Mouse (Mus musculus): ENCODE results near the gene Ifih1. TPM values are rescaled to one million over a fixed set of nuclear protein-coding genes. Genes with fewer than 3 reads are reported as not detected.
A peak's percentile ranks its signal among the peaks of the same experiment; 100 is the strongest.

Gene Ifih1
- polyA plus RNA-seq, 1 experiment, result 0.08 TPM

GRCm38 (mm10) chr2:62618934-62619341 lies 27.1 kb downstream of the Ifih1 start:
- Histone ChIP-seq H3K9me3 (ENCODE audit: control insufficient read depth, low read length) (no peaks in the 10 kb centered on the region), H3K36me3 (ENCODE audit: control insufficient read depth) (peaks cover 7% of the 10 kb centered on the region), H3K27me3 (ENCODE audit: control insufficient read depth) (no peaks in the 10 kb centered on the region), H3K4me1 (ENCODE audit: control insufficient read depth) (peaks cover 77% of the 10 kb centered on the region), H3K4me3 (replicated peaks) (peak overlapping the region; percentile 42)
- TF ChIP-seq TAL1 (IDR thresholded peaks at IDR 0.05; ENCODE audit: low read length) (peak; percentile 91), GATA1 (IDR thresholded peaks at IDR 0.05; ENCODE audit: low read length) (peak; percentile 99)

GRCm38 (mm10) chr2:62613133-62613532 lies 32.9 kb downstream of the Ifih1 start:
- peaks cover 39% of the 10 kb centered on the region for H3K4me1 ChIP-seq (ENCODE audit: control insufficient read depth)
- no peaks in the 10 kb centered on the region for H3K9me3 ChIP-seq (ENCODE audit: control insufficient read depth, low read length)
- no peak overlapping the region for H3K4me3 ChIP-seq (replicated peaks)
- no peaks in the 10 kb centered on the region for H3K27me3 ChIP-seq (ENCODE audit: control insufficient read depth)
- TF ChIP-seq GATA1 (IDR thresholded peaks at IDR 0.05; ENCODE audit: low read length) (no peak), TAL1 (IDR thresholded peaks at IDR 0.05; ENCODE audit: low read length) (no peak)
- peaks cover 9% of the 10 kb centered on the region for H3K36me3 ChIP-seq (ENCODE audit: control insufficient read depth)

- Histone ChIP-seq H3K27me3 (ENCODE audit: control insufficient read depth) (no peaks in the 10 kb centered on the region), H3K4me1 (ENCODE audit: control insufficient read depth) (no peaks in the 10 kb centered on the region), H3K9me3 (ENCODE audit: control insufficient read depth, low read length) (no peaks in the 10 kb centered on the region), H3K36me3 (ENCODE audit: control insufficient read depth) (no peaks in the 10 kb centered on the region; the same call in 1 of the 2 replicates), H3K4me3 (replicated peaks) (no peak overlapping the region)
- TF ChIP-seq GATA1 (IDR thresholded peaks at IDR 0.05; ENCODE audit: low read length) (no peak), TAL1 (IDR thresholded peaks at IDR 0.05; ENCODE audit: low read length) (no peak)
These were observed 39.9 kb downstream of the Ifih1 start for GRCm38 (mm10) chr2:62606205-62606604.

- Histone ChIP-seq H3K36me3 (ENCODE audit: control insufficient read depth) (no peaks in the 10 kb centered on the region), H3K4me3 (replicated peaks) (no peak overlapping the region), H3K27me3 (ENCODE audit: control insufficient read depth) (no peaks in the 10 kb centered on the region), H3K4me1 (ENCODE audit: control insufficient read depth) (no peaks in the 10 kb centered on the region), H3K9me3 (ENCODE audit: control insufficient read depth, low read length) (no peaks in the 10 kb centered on the region)
- TF ChIP-seq GATA1 (IDR thresholded peaks at IDR 0.05; ENCODE audit: low read length) (no peak), TAL1 (IDR thresholded peaks at IDR 0.05; ENCODE audit: low read length) (no peak)
These were observed 42.5 kb downstream of the Ifih1 start for GRCm38 (mm10) chr2:62603530-62603929.

- H3K4me3 ChIP-seq (replicated peaks), result no peak overlapping the region
- H3K27me3 ChIP-seq (ENCODE audit: control insufficient read depth), result no peaks in the 10 kb centered on the region
These were observed 49.5 kb downstream of the Ifih1 start for GRCm38 (mm10) chr2:62596586-62596985.

GRCm38 (mm10) chr2:62594491-62594890 lies 51.6 kb downstream of the Ifih1 start:
- Histone ChIP-seq H3K4me3 (replicated peaks) (no peak overlapping the region), H3K4me1 (ENCODE audit: control insufficient read depth) (peaks cover 11% of the 10 kb centered on the region), H3K9me3 (ENCODE audit: control insufficient read depth, low read length) (no peaks in the 10 kb centered on the region), H3K27me3 (ENCODE audit: control insufficient read depth) (no peaks in the 10 kb centered on the region), H3K36me3 (ENCODE audit: control insufficient read depth) (no peaks in the 10 kb centered on the region)
- no peak for TF ChIP-seq TAL1 (IDR thresholded peaks at IDR 0.05; ENCODE audit: low read length)
- TF ChIP-seq GATA1 (IDR thresholded peaks at IDR 0.05; ENCODE audit: low read length), result no peak

More at GRCm38 (mm10) chr2:62596586-62596985, 49.5 kb downstream of the Ifih1 start:
- H3K9me3 ChIP-seq (ENCODE audit: control insufficient read depth, low read length), result no peaks in the 10 kb centered on the region
- peaks cover 1% of the 10 kb centered on the region; the same call in 1 of the 2 replicates for H3K4me1 ChIP-seq (ENCODE audit: control insufficient read depth)
- no peaks in the 10 kb centered on the region for H3K36me3 ChIP-seq (ENCODE audit: control insufficient read depth)
- TF ChIP-seq GATA1 (IDR thresholded peaks at IDR 0.05; ENCODE audit: low read length) (no peak), TAL1 (IDR thresholded peaks at IDR 0.05; ENCODE audit: low read length) (no peak)

- 0 out of 2 replicates have a peak, but pooled peaks cover 2% of the 10 kb centered on the region for H3K27me3 ChIP-seq (ENCODE audit: control insufficient read depth)
- H3K4me3 ChIP-seq (replicated peaks), result no peak overlapping the region
- peaks cover 18% of the 10 kb centered on the region for H3K4me1 ChIP-seq (ENCODE audit: control insufficient read depth)
- no peak for TF ChIP-seq TAL1 (IDR thresholded peaks at IDR 0.05; ENCODE audit: low read length)
- TF ChIP-seq GATA1 (IDR thresholded peaks at IDR 0.05; ENCODE audit: low read length), result no peak
- H3K36me3 ChIP-seq (ENCODE audit: control insufficient read depth), result no peaks in the 10 kb centered on the region
- H3K9me3 ChIP-seq (ENCODE audit: control insufficient read depth, low read length), result no peaks in the 10 kb centered on the region
These were observed 54.5 kb downstream of the Ifih1 start for GRCm38 (mm10) chr2:62591555-62591954.

- Histone ChIP-seq H3K4me3 (replicated peaks) (no peak overlapping the region), H3K4me1 (ENCODE audit: control insufficient read depth) (peaks cover 24% of the 10 kb centered on the region), H3K9me3 (ENCODE audit: control insufficient read depth, low read length) (no peaks in the 10 kb centered on the region), H3K36me3 (ENCODE audit: control insufficient read depth) (no peaks in the 10 kb centered on the region), H3K27me3 (ENCODE audit: control insufficient read depth) (0 out of 2 replicates have a peak, but pooled peaks cover 2% of the 10 kb centered on the region)
- TF ChIP-seq GATA1 (IDR thresholded peaks at IDR 0.05; ENCODE audit: low read length), result 0 out of 2 replicates have a peak, but pooled peaks have one; percentile 37
- TF ChIP-seq TAL1 (IDR thresholded peaks at IDR 0.05; ENCODE audit: low read length), result no peak
These were observed 56.7 kb downstream of the Ifih1 start for GRCm38 (mm10) chr2:62589333-62589732.

GRCm38 (mm10) chr2:62585769-62586168 lies 60.3 kb downstream of the Ifih1 start:
- H3K4me3 ChIP-seq (replicated peaks), result no peak overlapping the region
- TF ChIP-seq GATA1 (IDR thresholded peaks at IDR 0.05; ENCODE audit: low read length), result no peak
- no peak for TF ChIP-seq TAL1 (IDR thresholded peaks at IDR 0.05; ENCODE audit: low read length)
- H3K4me1 ChIP-seq (ENCODE audit: control insufficient read depth), result peaks cover 24% of the 10 kb centered on the region
- H3K27me3 ChIP-seq (ENCODE audit: control insufficient read depth), result 0 out of 2 replicates have a peak, but pooled peaks cover 2% of the 10 kb centered on the region
- H3K36me3 ChIP-seq (ENCODE audit: control insufficient read depth), result no peaks in the 10 kb centered on the region
- H3K9me3 ChIP-seq (ENCODE audit: control insufficient read depth, low read length), result no peaks in the 10 kb centered on the region

- TF ChIP-seq GATA1 (IDR thresholded peaks at IDR 0.05; ENCODE audit: low read length) (no peak), TAL1 (IDR thresholded peaks at IDR 0.05; ENCODE audit: low read length) (no peak)
- Histone ChIP-seq H3K9me3 (ENCODE audit: control insufficient read depth, low read length) (no peaks in the 10 kb centered on the region), H3K27me3 (ENCODE audit: control insufficient read depth) (no peaks in the 10 kb centered on the region), H3K4me1 (ENCODE audit: control insufficient read depth) (no peaks in the 10 kb centered on the region), H3K4me3 (replicated peaks) (no peak overlapping the region), H3K36me3 (ENCODE audit: control insufficient read depth) (no peaks in the 10 kb centered on the region)
These were observed 71.1 kb downstream of the Ifih1 start for GRCm38 (mm10) chr2:62574962-62575361.

Measured in erythroblast, embryonic 14.5 days (primary cell).